Mouse (Mus musculus) limb, embryonic 14.5 days (tissue): ENCODE data around the gene Mutyh. TPM values are rescaled to one million over a fixed set of nuclear protein-coding genes. Genes with fewer than 3 reads are reported as not detected.

Experiments
- ATAC-seq: fragments of 200-750 bp; cut with Nextera tagmentation; 2 replicates; pipeline ENCODE4 v1.8.0; 2017; ENCODE audit warnings: low read depth, moderate number of reproducible peaks, moderate TSS enrichment; ENCODE audit not compliant: low FRiP score
- DNase-seq: peaks from one replicate; pipeline ENCODE4 v3.0.0-alpha.2; 2015; ENCODE audit warnings: low spot score
- H3K27ac ChIP-seq: fragments of 300-500 bp; sonication (generic); replicated peaks from 2 replicates; pipeline ENCODE4 v1.5.1; 2014; ENCODE audit warnings: low read depth, mild to moderate bottlenecking, low read length, moderate library complexity, mixed read lengths
- H3K27me3 ChIP-seq: fragments of 300-500 bp; sonication (generic); 2 replicates; pipeline ENCODE4 v1.6.1; 2014; ENCODE audit warnings: low read length, mixed read lengths; ENCODE audit not compliant: control insufficient read depth, insufficient read depth
- H3K36me3 ChIP-seq: fragments of 300-500 bp; sonication (generic); 2 replicates; pipeline ENCODE4 v1.6.1; 2014; ENCODE audit warnings: mild to moderate bottlenecking, low read length, moderate library complexity, mixed read lengths; ENCODE audit not compliant: control insufficient read depth, insufficient read depth
- H3K4me1 ChIP-seq: fragments of 300-500 bp; sonication (generic); 2 replicates; pipeline ENCODE4 v1.6.1; 2014; ENCODE audit warnings: antibody characterized with exemption, low read length, mixed read lengths; ENCODE audit not compliant: control insufficient read depth, insufficient read depth
- H3K4me2 ChIP-seq: fragments of 300-500 bp; sonication (generic); replicated peaks from 2 replicates; pipeline ENCODE4 v1.6.1; 2014; ENCODE audit warnings: low read depth, mild to moderate bottlenecking, low read length, moderate library complexity; ENCODE audit not compliant: severe bottlenecking
- H3K4me3 ChIP-seq: fragments of 300-500 bp; sonication (generic); replicated peaks from 2 replicates; pipeline ENCODE4 v1.5.1; 2014; ENCODE audit warnings: low read length
- H3K9ac ChIP-seq: fragments of 300-500 bp; sonication (generic); 2 replicates; pipeline ENCODE4 v1.6.1; 2014; ENCODE audit warnings: mild to moderate bottlenecking, low read depth, low read length, moderate library complexity; ENCODE audit not compliant: severe bottlenecking
- H3K9me3 ChIP-seq: fragments of 300-500 bp; sonication (generic); 2 replicates; pipeline ENCODE4 v1.6.1; 2016; ENCODE audit warnings: low read length; ENCODE audit not compliant: control insufficient read depth
- POLR2A ChIP-seq: fragments of 200-500 bp; IDR thresholded peaks from 2 replicates; pipeline ENCODE4 v1.8.0; 2012; ENCODE audit warnings: inconsistent platforms, mild to moderate bottlenecking, moderate library complexity, borderline replicate concordance; ENCODE audit not compliant: insufficient read depth, insufficient read length; ENCODE audit errors: extremely low read depth
- whole genome bisulfite sequencing: fragments of 180-500 bp; shearing (Covaris S2); extraction: QIAGEN DNeasy Blood & Tissue Kit; methylation state at CpG from one replicate; pipeline ENCODE4 v1.1.7; 2014; 5-methylcytosine and 5-hydroxymethylcytosine counted together
- polyA plus RNA-seq, 2 experiments: library from polyadenylated mRNA; depleted of rRNA in 1 of 2; stranded (reverse) in 1 of 2; unstranded in 1 of 2; fragments of >200 nt; fragmentation: Nextera tagmentation in 1 of 2; extraction: Ambion mirVana in 1 of 2; gene quantifications; 2 replicates each; pipeline versions ENCODE4 v1.2.1 to v1.2.3; 2012 to 2014

Gene Mutyh
- polyA plus RNA-seq, 2 experiments: 10.2 to 26.8 TPM

- H3K27ac ChIP-seq: no peak overlapping the region
- DNase-seq (no peak), ATAC-seq (no peak)
- H3K9ac ChIP-seq: no peak overlapping the region
- H3K36me3 ChIP-seq: peaks cover 35% of the 10 kb centered on the region
- no peaks in the 10 kb centered on the region for H3K9me3 ChIP-seq
- peaks cover 7% of the 10 kb centered on the region for H3K4me1 ChIP-seq
- WGBS: 36% methylated on average over 5 of the region's 5 CpGs
- H3K4me3 ChIP-seq: no peak overlapping the region
- H3K4me2 ChIP-seq: no peak overlapping the region
- no peak for TF ChIP-seq POLR2A
- no peaks in the 10 kb centered on the region for H3K27me3 ChIP-seq
Measured at GRCm38 (mm10) chr4:116799901-116800300, 7.6 kb upstream of the Mutyh start.

GRCm38 (mm10) chr4:116811012-116811411, 3.5 kb downstream of the Mutyh start:
- Histone ChIP-seq H3K4me3 (no peak overlapping the region), H3K9ac (no peak overlapping the region), H3K27ac (no peak overlapping the region), H3K27me3 (no peaks in the 10 kb centered on the region), H3K36me3 (0 out of 2 replicates have a peak, but pooled peaks cover 1% of the 10 kb centered on the region), H3K4me1 (peaks cover 6% of the 10 kb centered on the region), H3K4me2 (no peak overlapping the region), H3K9me3 (no peaks in the 10 kb centered on the region)
- ATAC-seq (no peak), DNase-seq (no peak)
- no peak for TF ChIP-seq POLR2A
- WGBS: 78% methylated on average over 3 of the region's 3 CpGs

GRCm38 (mm10) chr4:116815276-116815675, 7.8 kb downstream of the Mutyh start:
- 83% methylated on average over 5 of the region's 5 CpGs for WGBS
- H3K4me2 ChIP-seq: no peak overlapping the region
- no peaks in the 10 kb centered on the region for H3K9me3 ChIP-seq
- DNase-seq (no peak), ATAC-seq (no peak)
- no peak overlapping the region for H3K4me3 ChIP-seq
- H3K9ac ChIP-seq: no peak overlapping the region; the same call in 1 of the 2 replicates
- H3K27ac ChIP-seq: no peak overlapping the region
- H3K4me1 ChIP-seq: no peaks in the 10 kb centered on the region
- H3K27me3 ChIP-seq: peaks cover 5% of the 10 kb centered on the region; the same call in 1 of the 2 replicates
- TF ChIP-seq POLR2A: no peak
- peaks cover 12% of the 10 kb centered on the region; the same call in 1 of the 2 replicates for H3K36me3 ChIP-seq

GRCm38 (mm10) chr4:116817486-116817885, 10.0 kb downstream of the Mutyh start:
- H3K36me3 ChIP-seq: peaks cover 12% of the 10 kb centered on the region; the same call in 1 of the 2 replicates
- ATAC-seq: no peak
- no peak for TF ChIP-seq POLR2A

GRCm38 (mm10) chr4:116819968-116820901, 12.7 kb downstream of the Mutyh start:
- peak overlapping the region; percentile 55; the same call in 1 of the 2 replicates for H3K9ac ChIP-seq
- H3K4me3 ChIP-seq: peak overlapping the region; percentile 52
- peaks cover 2% of the 10 kb centered on the region; the same call in 1 of the 2 replicates for H3K4me1 ChIP-seq
- no peak overlapping the region for H3K27ac ChIP-seq
- H3K36me3 ChIP-seq: peaks cover 12% of the 10 kb centered on the region; the same call in 1 of the 2 replicates
- no peak for DNase-seq
- peaks cover 13% of the 10 kb centered on the region; the same call in 1 of the 2 replicates for H3K27me3 ChIP-seq
- TF ChIP-seq POLR2A: no peak
- no peak for ATAC-seq
- 19% methylated on average over 32 of the region's 32 CpGs for WGBS
- H3K4me2 ChIP-seq: peak overlapping the region; percentile 98
- H3K9me3 ChIP-seq: no peaks in the 10 kb centered on the region

More at GRCm38 (mm10) chr4:116817486-116817885, 10.0 kb downstream of the Mutyh start:
- WGBS: 91% methylated on average over 6 of the region's 6 CpGs
- Histone ChIP-seq H3K9me3 (no peaks in the 10 kb centered on the region), H3K27ac (no peak overlapping the region), H3K4me1 (no peaks in the 10 kb centered on the region; the same call in 1 of the 2 replicates), H3K27me3 (peaks cover 13% of the 10 kb centered on the region; the same call in 1 of the 2 replicates), H3K9ac (no peak overlapping the region), H3K4me2 (no peak overlapping the region), H3K4me3 (no peak overlapping the region)
- no peak for DNase-seq
